In genomic region chr19:53476768-53477547, GRCm38 (mm10) we compare ENCODE assay signal across 19 mouse cellular contexts. TPM values are rescaled to one million over a fixed set of nuclear protein-coding genes. Genes with fewer than 3 reads are reported as not detected.
DNase-seq lines count a peak whose midpoint lies in the region; ATAC-seq and TF ChIP-seq lines count a peak whose summit lies in the region.
"Had no signal": no experiment of that assay in that cellular context is flagged by ENCODE, and none has a peak within 500 bp of the region (broad histone marks: within the 10 kb centered on the region; RNA-seq: fewer than 3 reads in every experiment).

No protein-coding gene starts in this region.

- H3K4me1 ChIP-seq in heart, embryonic 10.5 days, result peaks cover 10% of the 10 kb centered on the region
- peaks cover 13% of the 10 kb centered on the region; the same call in 1 of the 2 replicates for H3K4me1 ChIP-seq in liver, postnatal 0 days (ENCODE audit: insufficient read depth)
- H3K4me1 ChIP-seq: embryonic facial prominence, embryonic 15.5 days; forebrain, embryonic 13.5 days; hindbrain, embryonic 13.5 days had no signal

- 59% methylated on average over 14 of the region's 14 CpGs for WGBS in heart, embryonic 10.5 days
- WGBS in liver, postnatal 0 days (ENCODE audit: insufficient replicate concordance), result 46% methylated on average over 14 of the region's 14 CpGs

- no peak for DNase-seq in heart, embryonic 10.5 days (ENCODE audit: low spot score)
- DNase-seq in heart, postnatal 10 days, result no peak
- DNase-seq in urinary bladder, postnatal 14 days (ENCODE audit: low spot score), result peak; percentile 40
- DNase-seq in urinary bladder, adult 2 months (ENCODE audit: low spot score), result no peak
- peak; percentile 71 for DNase-seq in liver, postnatal 0 days
- DNase-seq in left cerebral cortex, adult 8-10 months (ENCODE audit: low spot score in 2 of 2), result no peak
- DNase-seq in layer of hippocampus, postnatal 25 days (ENCODE audit: extremely low spot score in 1 of 2, low spot score in 1 of 2), result no peak
- no peak for DNase-seq in adrenal gland, postnatal 14 days
- DNase-seq: gastrocnemius, adult 2 months; kidney, adult 11 months; kidney, postnatal 25 days; layer of hippocampus, adult 9-11 months; lung, embryonic 14.5 days; retina, postnatal 1 day had no signal

- H3K27ac ChIP-seq in heart, embryonic 10.5 days, result 0 out of 2 replicates have a peak overlapping the region, but pooled peaks have one; percentile 29
- H3K27ac ChIP-seq in liver, postnatal 0 days (ENCODE audit: low read depth), result no peak overlapping the region
- H3K27ac ChIP-seq: embryonic facial prominence, embryonic 15.5 days; forebrain, embryonic 13.5 days; gastrocnemius, adult 2 months; hindbrain, embryonic 13.5 days had no signal

- no peak for TF ChIP-seq CTCF in liver, postnatal 0 days (IDR thresholded peaks at IDR 0.05; ENCODE audit: low read depth)

- no peak overlapping the region for H3K4me2 ChIP-seq in liver, postnatal 0 days (ENCODE audit: low read depth, low read length)
- H3K4me2 ChIP-seq: embryonic facial prominence, embryonic 15.5 days; forebrain, embryonic 13.5 days; hindbrain, embryonic 13.5 days; lung, embryonic 14.5 days; midbrain, embryonic 11.5 days had no signal

- TF ChIP-seq EP300 in liver, postnatal 0 days (IDR thresholded peaks at IDR 0.05; ENCODE audit: low read depth), result no peak

- peak; percentile 88 for ATAC-seq in liver, postnatal 0 days
- ATAC-seq: forebrain, embryonic 13.5 days had no signal

- H3K27me3 ChIP-seq in heart, embryonic 10.5 days (ENCODE audit: insufficient read depth, poor library complexity, severe bottlenecking), result no peaks in the 10 kb centered on the region
- H3K27me3 ChIP-seq in liver, postnatal 0 days (ENCODE audit: insufficient read depth, low read length), result no peaks in the 10 kb centered on the region
- H3K27me3 ChIP-seq: embryonic facial prominence, embryonic 15.5 days; forebrain, embryonic 13.5 days; hindbrain, embryonic 13.5 days had no signal

- H3K36me3 ChIP-seq in heart, embryonic 10.5 days, result no peaks in the 10 kb centered on the region
- H3K36me3 ChIP-seq in liver, postnatal 0 days (replicated peaks; ENCODE audit: insufficient read depth, low read length), result no peaks in the 10 kb centered on the region
- H3K36me3 ChIP-seq: embryonic facial prominence, embryonic 15.5 days; hindbrain, embryonic 13.5 days had no signal

- no peaks in the 10 kb centered on the region for H3K9me3 ChIP-seq in heart, embryonic 10.5 days
- no peaks in the 10 kb centered on the region for H3K9me3 ChIP-seq in liver, postnatal 0 days (ENCODE audit: low read length)
- H3K9me3 ChIP-seq: embryonic facial prominence, embryonic 15.5 days; forebrain, embryonic 13.5 days; hindbrain, embryonic 13.5 days had no signal

- 0 out of 2 replicates have a peak overlapping the region, but pooled peaks have one; percentile 1 for H3K4me3 ChIP-seq in heart, embryonic 10.5 days
- H3K4me3 ChIP-seq in liver, postnatal 0 days (ENCODE audit: low read depth, low read length), result no peak overlapping the region
- H3K4me3 ChIP-seq: embryonic facial prominence, embryonic 15.5 days; forebrain, embryonic 13.5 days; gastrocnemius, adult 2 months; hindbrain, embryonic 13.5 days; myocyte had no signal

- H3K9ac ChIP-seq in liver, postnatal 0 days (replicated peaks), result no peak overlapping the region
- H3K9ac ChIP-seq: embryonic facial prominence, embryonic 15.5 days; forebrain, embryonic 13.5 days; hindbrain, embryonic 13.5 days; lung, embryonic 14.5 days had no signal

- intact Hi-C loops in heart, postnatal 10 days (cut with DNase I), result no loop called here

RNA-seq across cellular contexts. Expression of gene Dusp5, which starts 52.0 kb away (rescaled TPM):
- polyA plus RNA-seq in heart, embryonic 10.5 days (2016; fragmentation: Nextera tagmentation; extraction: Ambion mirVana), result 11.9 and 15.9 TPM in 2 replicates
- 10 to 100 TPM; 10.3 to 14.2 TPM for total RNA-seq in heart, postnatal 10 days (2021)
- polyA plus RNA-seq in urinary bladder, adult 2 months (2012; rRNA removed), result 5.6 and 7.3 TPM in 2 replicates
- polyA plus RNA-seq in liver, postnatal 0 days (2015; fragmentation: Nextera tagmentation; extraction: Ambion mirVana), result 2.7 and 3.4 TPM in 2 replicates
- total RNA-seq in left cerebral cortex, adult 8-10 months (2022), result 10 to 100 TPM in 2 of 4 experiments, 1 to 10 TPM in 2; 7.8 to 12.1 (median 10.0) TPM
- total RNA-seq in layer of hippocampus, postnatal 25 days (2021), result 10 to 100 TPM; 19.6 to 23.9 TPM
- total RNA-seq in adrenal gland, postnatal 14 days (2021), result 8.5 and 11.8 TPM in 2 replicates

Comparison
In these comparisons a context has a peak if more than half of its experiments do, and no peak if none do; other contexts are left out.
1. DNase-seq: peak in urinary bladder, postnatal 14 days (single experiment) and liver, postnatal 0 days (single experiment); none in heart, embryonic 10.5 days (single experiment), heart, postnatal 10 days (0 of 2), urinary bladder, adult 2 months (single experiment), left cerebral cortex, adult 8-10 months (0 of 2), layer of hippocampus, postnatal 25 days (0 of 2) and adrenal gland, postnatal 14 days (single experiment).